Mouse (Mus musculus) urinary bladder, postnatal 10 days (tissue): ENCODE data around the gene Wdr70.

ENCODE experiments used
- DNase-seq: peaks from one replicate; pipeline ENCODE4 v3.0.0; 2022; ENCODE audit warnings: low spot score

Wdr70 gene

GRCm38 (mm10) chr15:7934105-7934504 lies 164.9 kb downstream of the Wdr70 start:
- no peak for DNase-seq

DNA sequence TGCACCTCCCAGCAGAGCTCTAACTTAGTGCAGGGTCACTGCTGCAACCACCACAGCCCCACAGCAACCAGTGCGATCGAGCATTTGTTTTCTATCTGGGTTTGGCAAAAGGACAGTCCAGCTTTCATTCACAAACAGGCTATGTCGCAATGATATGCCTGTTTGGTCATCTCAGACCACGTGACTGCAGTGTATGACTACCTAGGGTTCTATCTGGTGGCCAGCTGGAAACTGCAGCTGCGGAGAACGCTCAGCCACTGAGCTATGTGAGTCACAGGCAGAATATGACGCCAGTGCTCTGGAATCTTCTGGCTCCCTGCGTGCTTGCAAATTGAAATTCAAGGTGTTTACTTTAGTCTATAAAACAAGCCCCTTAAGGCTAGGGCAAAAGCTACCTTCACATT lies 167.4 kb downstream of the Wdr70 start:
- DNase-seq, result no peak

- DNase-seq, result no peak
Measured at GRCm38 (mm10) chr15:7925382-7925781, 173.6 kb downstream of the Wdr70 start.

DNA sequence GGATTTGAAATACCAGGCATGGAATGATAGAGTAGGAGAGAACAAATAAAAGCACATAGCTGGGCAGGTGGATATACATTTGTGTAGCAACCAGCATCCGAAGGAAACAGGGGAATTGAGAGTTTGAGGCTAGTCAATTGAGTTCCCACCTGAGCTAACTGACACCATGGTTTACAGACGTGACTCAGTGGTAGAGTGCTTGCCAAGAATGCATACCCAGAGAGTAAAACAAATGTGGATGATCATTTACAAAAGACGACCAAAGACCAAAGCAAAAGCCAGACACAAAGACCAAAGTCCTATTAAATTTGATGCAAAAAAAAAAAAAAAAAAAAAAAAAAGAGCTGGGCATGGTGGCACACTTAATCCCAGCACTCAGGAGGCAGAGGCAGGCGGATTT lies 175.7 kb downstream of the Wdr70 start:
- no peak for DNase-seq

DNA sequence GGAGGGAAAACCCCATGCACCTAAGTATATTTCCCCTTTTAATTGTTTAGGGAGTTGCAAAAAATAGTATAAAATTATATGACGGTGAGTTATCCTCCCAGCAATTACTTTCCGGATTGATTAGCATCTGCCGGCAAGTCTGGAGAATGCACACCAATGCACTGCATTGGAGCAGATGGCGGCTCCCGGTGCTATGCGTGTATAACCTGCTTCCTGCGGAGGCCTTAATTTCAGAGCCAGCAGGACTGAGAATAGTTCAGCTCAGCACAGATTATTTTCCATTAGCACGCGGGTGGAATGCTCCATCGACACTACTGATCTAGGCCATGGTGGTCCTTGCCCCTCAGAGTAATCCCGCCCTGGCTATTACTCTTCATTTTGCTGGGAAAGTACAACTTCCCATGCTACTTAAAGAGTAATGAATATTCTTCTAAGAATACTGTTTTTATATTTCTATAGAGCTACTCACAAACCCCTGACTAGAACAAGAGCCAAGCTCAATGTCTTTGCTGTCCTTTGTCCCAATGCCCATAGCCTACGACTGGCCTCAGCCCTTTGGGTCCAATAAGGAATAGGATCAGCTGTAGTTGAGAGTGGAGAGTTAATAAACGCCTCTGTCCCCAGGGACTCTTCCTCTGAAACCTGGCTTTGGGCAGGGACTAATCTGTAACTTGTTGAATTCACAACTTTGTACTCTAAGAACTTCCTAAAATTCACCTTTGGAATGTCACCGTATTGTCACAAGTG lies 176.5 kb downstream of the Wdr70 start:
- DNase-seq, result no peak

DNA sequence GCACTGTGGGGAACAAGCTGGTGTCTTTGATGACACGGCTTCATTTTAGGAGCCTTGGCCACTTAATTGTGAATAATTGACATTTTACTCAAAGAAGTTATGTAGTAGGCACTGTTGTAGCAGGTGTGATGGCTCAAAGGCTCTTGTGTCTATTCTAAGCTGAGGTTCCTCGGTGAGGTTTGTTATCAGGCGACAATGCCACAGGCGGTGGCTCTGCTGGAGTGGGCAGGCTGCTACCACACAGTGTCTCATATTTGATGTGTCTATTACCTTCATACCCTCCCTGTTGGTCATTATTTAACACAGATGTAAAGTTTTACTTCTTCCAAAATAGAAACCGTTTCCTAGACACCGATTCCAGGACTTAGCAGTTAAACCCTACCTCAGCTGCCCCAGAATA lies 177.9 kb downstream of the Wdr70 start:
- DNase-seq, result no peak

DNA sequence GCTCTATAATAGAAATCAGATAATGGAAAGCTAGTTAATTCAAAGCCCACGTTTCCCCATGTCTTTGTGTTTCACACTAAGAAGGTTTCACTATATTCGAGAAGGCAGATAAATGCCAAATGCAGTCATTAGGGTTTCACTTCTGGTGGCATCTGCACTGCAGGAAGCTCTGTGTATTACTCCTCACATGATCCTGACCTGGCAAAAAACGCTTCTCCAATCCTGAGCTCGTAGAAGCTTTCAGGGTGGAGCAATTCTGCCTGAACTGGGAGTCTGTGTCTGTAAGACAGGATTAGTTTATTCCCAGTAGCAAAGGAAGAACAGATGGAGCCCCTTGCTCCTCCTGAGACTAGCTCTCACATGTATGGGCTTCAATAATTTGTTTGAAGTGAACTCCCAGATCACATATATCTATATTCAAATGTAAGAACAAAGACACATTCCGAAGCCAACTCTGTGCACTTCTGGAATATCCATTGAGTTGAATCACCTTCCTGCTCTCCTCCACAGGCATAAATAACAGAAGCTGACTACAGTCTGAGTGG lies 192.4 kb downstream of the Wdr70 start:
- DNase-seq, result no peak

DNA sequence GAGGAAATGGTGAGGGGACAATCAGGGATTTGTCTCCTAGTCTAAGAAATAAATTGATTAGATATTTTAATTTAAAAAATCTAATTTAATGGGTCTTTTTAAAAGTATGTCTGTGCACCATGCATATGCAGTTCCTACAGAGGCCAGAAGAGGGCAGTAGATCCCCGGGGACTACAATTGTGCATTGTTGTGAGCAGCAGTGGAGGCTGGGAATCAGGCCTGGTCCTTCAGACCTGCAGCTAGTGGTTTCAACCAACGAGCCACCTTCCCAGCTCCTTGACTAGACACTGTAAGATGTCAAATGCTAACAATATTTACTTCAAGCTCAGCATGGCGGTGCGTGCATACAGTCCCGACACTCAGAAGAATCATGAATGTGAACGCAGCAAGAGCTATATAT lies 199.7 kb downstream of the Wdr70 start:
- DNase-seq, result no peak

GRCm38 (mm10) chr15:7891547-7892282 lies 207.3 kb downstream of the Wdr70 start:
- DNase-seq, result no peak

- DNase-seq, result no peak
Measured at GRCm38 (mm10) chr15:7890286-7890685, 208.7 kb downstream of the Wdr70 start.

- DNase-seq, result no peak
Measured at GRCm38 (mm10) chr15:7889362-7889674, 209.7 kb downstream of the Wdr70 start.

- DNase-seq, result no peak
Measured at GRCm38 (mm10) chr15:7888617-7889361, 210.2 kb downstream of the Wdr70 start.

DNA sequence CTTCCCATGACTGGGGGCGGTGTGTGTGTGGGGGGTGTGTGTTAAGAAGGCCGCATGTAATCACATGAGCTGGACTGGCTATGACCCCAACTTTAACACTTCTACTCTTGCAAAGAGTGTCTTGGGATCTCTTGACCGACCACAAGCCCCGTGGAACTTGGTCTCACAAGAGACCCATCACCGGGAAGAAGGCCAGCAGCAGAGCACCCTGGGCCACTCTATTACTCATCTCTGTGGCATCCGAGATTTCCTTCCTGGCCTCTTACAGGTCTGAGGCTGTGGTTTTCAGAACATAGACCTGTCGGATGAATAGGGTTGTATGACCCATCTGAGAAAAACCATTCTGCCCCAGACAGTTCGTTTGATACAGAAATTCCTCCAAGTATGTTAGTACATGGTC lies 212.4 kb downstream of the Wdr70 start:
- no peak for DNase-seq

GRCm38 (mm10) chr15:7885106-7885505 lies 213.9 kb downstream of the Wdr70 start:
- DNase-seq, result no peak

GRCm38 (mm10) chr15:7884181-7884580 lies 214.8 kb downstream of the Wdr70 start:
- DNase-seq, result no peak

GRCm38 (mm10) chr15:7879956-7880355 lies 219.1 kb downstream of the Wdr70 start:
- no peak for DNase-seq

DNA sequence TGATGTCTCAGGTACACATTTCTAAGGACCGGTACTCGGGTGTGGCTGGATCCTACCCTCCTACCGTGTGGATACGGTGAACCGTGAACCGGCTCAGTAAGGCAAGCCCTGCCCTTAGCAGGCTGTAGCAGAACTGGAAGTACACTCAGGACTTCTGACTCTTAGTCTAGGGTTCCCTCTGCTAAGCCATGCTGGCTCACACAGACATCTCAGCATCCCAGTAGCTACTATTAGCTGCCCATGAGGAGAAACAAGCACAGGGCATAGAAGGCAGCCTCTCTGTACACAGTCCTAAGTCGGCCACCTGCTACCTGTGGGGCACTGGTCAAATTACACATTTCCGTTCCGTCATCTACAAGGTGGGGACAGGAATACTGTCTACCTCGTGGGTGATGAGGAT lies 220.1 kb downstream of the Wdr70 start:
- DNase-seq, result no peak

DNA sequence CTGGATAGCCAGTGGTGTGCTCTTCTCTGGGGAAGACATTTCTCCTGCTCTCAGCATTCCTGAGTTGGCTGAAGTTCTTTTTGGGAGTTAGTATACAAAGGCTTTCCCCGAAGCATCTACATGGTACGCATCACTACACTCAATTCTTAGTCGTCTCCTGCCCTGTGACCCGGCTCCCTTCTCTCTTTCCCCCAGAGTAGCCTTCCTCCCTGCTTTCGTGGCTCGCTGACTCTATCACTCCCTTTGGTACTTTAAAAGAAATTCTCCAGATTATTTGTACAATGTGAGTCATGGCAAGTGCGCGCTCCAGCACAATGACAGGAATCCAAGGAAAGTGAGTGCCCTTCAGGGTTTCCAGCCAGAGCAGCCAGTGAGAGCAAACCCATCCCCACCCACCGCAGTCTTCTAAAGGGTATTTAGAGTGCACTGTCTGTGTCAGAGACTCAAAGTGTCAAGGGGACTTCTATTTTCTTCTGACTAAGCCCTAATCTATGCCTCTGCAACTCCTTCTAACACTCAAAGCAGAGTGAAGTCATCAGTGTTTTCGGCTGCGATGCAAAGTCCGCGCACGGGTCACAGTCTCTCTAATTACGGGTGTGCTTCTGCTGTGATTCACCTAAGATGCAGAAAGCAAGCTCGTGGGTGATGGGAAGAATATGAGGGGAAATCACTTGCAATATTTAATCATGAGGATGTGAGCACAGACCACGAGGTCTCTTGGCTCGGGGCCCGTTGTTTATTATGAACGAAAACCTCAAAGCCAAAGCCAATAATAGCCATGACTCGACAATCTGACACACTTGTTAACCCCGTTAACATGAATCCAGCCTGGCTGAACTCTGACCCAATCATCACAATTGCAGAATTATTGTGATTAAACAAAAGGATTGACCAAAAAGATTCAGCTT lies 221.2 kb downstream of the Wdr70 start:
- no peak for DNase-seq

- DNase-seq, result no peak
Measured at GRCm38 (mm10) chr15:7875879-7876278, 223.1 kb downstream of the Wdr70 start.

- no peak for DNase-seq
Measured at GRCm38 (mm10) chr15:7872473-7872872, 226.5 kb downstream of the Wdr70 start.

DNA sequence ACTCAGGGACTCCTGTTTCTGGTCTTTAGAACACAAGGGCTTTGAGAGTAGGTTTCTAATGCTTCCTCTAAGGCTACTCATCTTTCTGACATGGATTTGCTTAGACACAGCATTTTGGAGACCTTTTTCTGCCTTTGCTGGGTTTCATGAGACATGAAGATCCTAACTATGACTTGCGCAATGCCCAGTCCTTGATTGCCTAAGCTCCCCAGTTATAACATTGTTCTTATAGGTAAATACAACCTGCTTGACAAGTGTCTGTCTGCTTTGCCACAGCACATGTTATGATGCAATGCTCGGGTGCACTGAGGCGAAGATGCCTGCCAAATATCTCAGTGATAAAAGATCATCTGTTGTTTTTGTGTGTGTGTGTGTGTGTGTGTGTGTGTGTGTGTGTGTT lies 233.7 kb downstream of the Wdr70 start:
- no peak for DNase-seq

DNA sequence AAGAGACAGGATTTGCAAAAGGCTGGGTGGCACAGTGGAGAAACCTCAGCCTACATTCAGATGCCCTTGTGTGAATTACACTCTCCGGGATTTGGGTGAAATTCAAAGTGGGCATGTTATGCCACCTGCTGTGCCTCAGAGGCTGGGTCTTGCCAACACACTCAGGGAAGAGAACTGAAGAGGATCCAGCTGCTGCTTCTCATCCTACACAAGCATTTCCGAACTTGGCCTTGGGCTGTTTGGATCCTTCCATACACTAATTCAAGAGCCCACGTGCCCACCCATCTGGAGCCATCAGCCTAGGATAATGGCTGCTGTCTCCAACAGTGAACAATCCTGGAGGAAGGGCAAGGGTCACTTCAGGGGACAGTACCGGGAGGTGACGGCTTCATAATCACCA lies 235.7 kb downstream of the Wdr70 start:
- no peak for DNase-seq
